Mouse (Mus musculus) cortical plate, adult 2 months (tissue): Measurements from ENCODE around the gene Ifitm3. TPM values are rescaled to one million over a fixed set of nuclear protein-coding genes. Genes with fewer than 3 reads are reported as not detected.
"Not testable (repeated sequence)": the region's sequence is repeated elsewhere in the genome, so short reads cannot be mapped to it uniquely, and the experiment has no call there.

Source experiments
- H3K27ac ChIP-seq: fragments of 200-500 bp; 2 replicates; pipeline ENCODE4 v1.5.1; 2012; ENCODE audit warnings: low read length, control low read depth, inconsistent platforms; ENCODE audit not compliant: insufficient read depth
- H3K4me1 ChIP-seq: fragments of 200-500 bp; 2 replicates; pipeline ENCODE4 v1.6.1; 2011; ENCODE audit warnings: low read length; ENCODE audit not compliant: control insufficient read depth, insufficient read depth
- H3K4me3 ChIP-seq: fragments of 200-500 bp; 2 replicates; pipeline ENCODE4 v1.5.1; 2011; ENCODE audit warnings: mild to moderate bottlenecking, low read length, control low read depth; ENCODE audit not compliant: insufficient read depth
- CTCF ChIP-seq: fragments of 200-500 bp; IDR thresholded peaks from 2 replicates; pipeline ENCODE4 v1.5.1; 2011; ENCODE audit warnings: mild to moderate bottlenecking, control low read depth, low read length; ENCODE audit not compliant: insufficient read depth; ENCODE audit errors: extremely low read depth
- POLR2A ChIP-seq: fragments of 200-500 bp; IDR thresholded peaks from 2 replicates; pipeline ENCODE4 v1.6.1; 2011; ENCODE audit warnings: mild to moderate bottlenecking, low read length, control low read depth; ENCODE audit not compliant: insufficient read depth; ENCODE audit errors: extremely low read depth
- polyA plus RNA-seq: library from polyadenylated mRNA; depleted of rRNA; stranded (reverse); fragments of >200 nt; gene quantifications from 2 replicates; pipeline ENCODE4 v1.2.3, GENCODE M21; 2012

The Ifitm3 gene
- polyA plus RNA-seq, 1 experiment = 59.6 TPM

DNA sequence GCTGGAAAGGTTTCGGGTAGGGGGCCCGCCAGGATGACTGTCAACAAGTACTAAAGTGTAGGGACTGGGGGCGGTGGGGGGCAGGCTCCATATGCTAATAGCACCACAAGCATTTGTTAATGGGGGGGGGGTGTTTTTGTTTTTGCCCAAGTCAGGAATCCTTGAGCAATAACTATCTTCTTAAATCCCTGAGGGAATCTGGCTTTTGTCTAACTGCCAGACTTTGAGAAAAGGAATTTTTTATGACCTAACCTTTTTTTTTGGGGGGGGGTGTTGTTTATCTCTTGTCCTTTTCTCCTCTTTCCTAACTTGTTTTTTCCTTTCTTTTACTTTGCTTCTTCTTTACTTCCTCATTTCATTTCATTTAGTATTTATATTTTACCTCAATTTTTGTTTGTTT is 35.1 kb downstream of the Ifitm3 start:
- H3K27ac ChIP-seq = no peak overlapping the region
- no peaks in the 10 kb centered on the region for H3K4me1 ChIP-seq
- no peak overlapping the region for H3K4me3 ChIP-seq
- TF ChIP-seq POLR2A (no peak), CTCF (no peak)

DNA sequence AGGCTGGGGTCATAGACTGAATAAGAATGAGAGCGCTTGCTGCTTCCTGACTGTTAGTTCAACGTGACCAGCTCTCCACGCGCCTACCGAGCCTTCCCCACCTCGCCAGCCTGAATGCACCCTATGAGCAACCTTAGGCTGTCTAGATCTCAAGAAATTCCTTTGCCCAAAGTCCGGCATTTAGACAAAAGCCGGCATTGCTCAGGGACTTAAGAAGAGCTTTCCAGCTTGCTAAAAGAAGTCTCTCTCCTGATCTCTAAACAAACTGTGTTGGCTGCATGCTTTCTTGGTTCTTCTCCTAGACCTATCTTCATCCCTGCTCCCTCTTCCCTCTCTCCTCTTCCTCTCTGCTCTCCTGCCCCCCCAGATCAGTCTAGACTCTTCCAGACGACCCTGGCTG is 35.6 kb downstream of the Ifitm3 start:
- Histone ChIP-seq H3K27ac (no peak overlapping the region), H3K4me3 (no peak overlapping the region), H3K4me1 (no peaks in the 10 kb centered on the region)
- TF ChIP-seq CTCF (no peak), POLR2A (no peak)

DNA sequence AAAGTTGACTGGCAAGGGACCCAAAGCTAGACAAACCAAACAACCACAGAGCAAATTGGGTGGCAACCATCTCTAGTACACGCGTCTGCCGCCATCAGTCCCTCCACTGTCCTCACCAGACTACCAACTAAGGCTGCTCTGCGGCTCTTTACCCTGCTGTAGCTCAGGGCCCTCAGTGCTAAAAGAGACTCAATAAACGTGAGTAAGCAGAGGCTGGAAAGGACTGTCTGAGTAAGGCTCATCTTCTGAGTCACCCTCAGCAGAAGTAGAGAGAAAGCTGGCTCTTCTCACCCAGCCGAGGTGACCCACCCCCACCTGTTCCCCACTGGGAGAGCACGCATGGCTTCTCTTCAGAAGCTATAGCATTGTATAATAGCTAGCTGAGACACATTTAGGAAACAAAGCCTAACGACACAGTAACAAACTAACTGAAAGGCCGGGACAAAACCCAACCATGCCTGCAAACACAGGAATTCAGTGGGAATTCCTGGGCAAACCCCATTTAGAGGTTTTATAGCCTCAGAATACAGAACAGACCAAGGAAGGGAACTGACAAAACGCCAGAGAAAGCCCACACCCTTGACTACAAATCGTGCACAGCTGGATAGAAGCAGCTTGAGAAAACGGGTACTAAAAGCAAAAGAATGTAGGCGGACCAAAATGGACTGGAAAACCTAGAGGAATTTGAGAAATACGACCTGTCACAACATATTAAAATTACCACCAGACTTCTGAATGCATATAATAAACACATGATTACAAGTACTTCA is 37.0 kb downstream of the Ifitm3 start:
- H3K27ac ChIP-seq = no peak overlapping the region
- H3K4me3 ChIP-seq = no peak overlapping the region
- no peak for TF ChIP-seq CTCF
- TF ChIP-seq POLR2A = no peak
- H3K4me1 ChIP-seq = no peaks in the 10 kb centered on the region

DNA sequence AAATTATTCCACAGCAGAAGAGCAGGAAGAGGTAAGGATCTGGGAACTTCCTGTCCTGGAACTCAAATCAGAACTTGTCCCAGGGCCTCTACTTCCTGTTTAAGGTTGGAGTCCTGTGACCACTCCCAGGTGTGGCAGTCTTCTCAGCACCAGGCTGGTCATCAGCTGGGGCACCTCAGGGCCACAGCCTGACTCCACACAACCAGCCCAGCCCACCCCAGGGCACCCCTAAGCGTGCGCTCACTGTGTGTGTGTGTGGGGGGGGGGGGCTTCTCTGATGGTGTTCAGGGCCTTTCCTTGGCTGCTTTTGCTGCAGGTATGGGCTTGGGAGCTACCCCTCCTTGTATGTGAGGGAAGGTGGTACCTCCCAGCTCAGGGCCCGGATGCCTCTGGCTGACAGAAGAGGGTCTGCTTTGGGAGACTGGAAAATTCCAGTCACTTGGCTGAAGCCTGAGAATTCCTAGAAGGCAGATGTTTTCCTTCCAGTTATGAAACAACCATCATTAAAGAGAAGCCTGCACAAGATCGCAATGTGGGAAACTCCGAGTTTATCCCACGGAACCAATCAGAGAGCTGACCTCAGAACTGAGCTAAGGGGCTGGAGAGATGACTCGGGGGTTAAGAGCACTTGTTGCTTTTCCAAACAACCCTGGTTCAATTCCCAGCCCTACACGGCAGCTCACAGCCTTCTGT is 38.9 kb downstream of the Ifitm3 start:
- Histone ChIP-seq H3K27ac (0 out of 2 replicates have a peak overlapping the region, but pooled peaks have one; percentile 51), H3K4me3 (no peak overlapping the region), H3K4me1 (no peaks in the 10 kb centered on the region)
- no peak for TF ChIP-seq POLR2A
- TF ChIP-seq CTCF = no peak

DNA sequence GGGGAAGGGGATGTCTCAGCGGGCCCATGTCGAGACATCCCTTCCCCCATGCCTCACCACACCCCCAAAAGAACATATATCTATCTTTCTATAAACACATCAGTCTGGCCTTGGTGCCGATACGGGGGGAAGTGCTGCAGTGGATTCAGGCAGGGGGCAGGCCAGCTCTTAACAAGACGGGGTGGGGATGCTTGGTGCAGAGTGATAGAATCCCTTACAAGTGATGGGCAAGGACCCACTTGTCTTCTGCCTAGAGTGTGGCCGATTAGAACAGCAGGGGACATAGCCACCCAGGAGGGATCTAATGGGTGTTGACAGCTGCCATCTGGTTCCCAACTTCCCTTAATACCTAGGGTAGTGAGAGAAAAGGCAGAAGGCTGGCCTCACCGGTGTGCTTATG is 39.6 kb downstream of the Ifitm3 start:
- Histone ChIP-seq H3K4me3 (no peak overlapping the region), H3K27ac (no peak overlapping the region), H3K4me1 (no peaks in the 10 kb centered on the region)
- TF ChIP-seq CTCF = no peak
- TF ChIP-seq POLR2A = no peak

DNA sequence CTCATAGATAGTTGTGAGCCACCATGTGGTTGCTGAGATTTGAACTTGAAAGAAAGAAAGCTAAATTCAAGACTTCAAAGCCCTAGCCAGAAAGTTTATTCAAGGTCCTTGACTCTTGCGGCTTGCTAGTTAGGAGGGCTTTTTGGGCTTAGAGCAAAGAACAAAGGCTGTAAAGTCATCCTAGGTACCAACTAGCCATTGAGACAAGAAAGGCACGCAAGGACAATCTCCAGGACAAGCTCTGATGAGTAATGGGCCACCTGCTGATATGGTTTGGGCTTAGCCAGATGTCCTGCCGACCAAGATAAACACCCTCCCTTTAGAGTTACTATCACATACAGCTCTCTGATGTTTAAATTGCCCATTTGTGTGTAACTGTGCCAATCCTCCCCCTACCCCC is 41.9 kb downstream of the Ifitm3 start:
- not testable (repeated sequence) for H3K4me1 ChIP-seq, H3K4me3 ChIP-seq, H3K27ac ChIP-seq

DNA sequence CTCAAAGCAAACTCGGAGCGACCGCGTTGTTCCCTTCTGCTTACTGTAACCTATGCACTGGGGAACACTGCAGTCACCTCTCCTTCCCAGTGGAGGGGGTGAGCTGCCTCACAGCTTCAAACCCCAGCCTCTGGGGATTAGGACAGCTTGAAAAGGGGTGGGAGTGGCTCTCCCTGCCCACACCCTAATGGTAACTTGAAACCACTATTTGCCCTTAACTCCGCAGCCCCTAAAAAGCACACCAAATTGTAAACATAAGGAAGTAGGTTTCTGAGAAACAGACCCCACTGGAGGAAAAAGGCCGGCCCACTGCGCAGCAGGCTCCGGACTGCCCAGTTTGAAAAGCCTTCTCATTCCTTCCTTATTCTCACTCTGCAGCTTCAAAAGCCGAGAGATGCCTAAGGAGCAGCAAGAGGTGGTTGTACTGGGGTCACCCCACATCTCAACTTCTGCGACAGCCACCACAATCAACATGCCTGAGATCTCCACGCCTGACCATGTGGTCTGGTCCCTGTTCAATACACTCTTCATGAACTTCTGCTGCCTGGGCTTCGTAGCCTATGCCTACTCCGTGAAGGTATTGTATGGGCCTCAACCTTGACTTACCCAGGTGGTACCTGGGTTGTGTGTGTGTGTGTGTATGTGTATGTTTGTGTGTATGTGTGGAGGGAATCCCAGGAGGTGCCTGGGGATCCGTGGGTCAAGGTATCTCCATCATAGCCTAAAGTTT is 42.5 kb downstream of the Ifitm3 start:
- H3K4me1 ChIP-seq = no peaks in the 10 kb centered on the region
- TF ChIP-seq CTCF (no peak), POLR2A (no peak)
- H3K4me3 ChIP-seq = no peak overlapping the region
- H3K27ac ChIP-seq = no peak overlapping the region

DNA sequence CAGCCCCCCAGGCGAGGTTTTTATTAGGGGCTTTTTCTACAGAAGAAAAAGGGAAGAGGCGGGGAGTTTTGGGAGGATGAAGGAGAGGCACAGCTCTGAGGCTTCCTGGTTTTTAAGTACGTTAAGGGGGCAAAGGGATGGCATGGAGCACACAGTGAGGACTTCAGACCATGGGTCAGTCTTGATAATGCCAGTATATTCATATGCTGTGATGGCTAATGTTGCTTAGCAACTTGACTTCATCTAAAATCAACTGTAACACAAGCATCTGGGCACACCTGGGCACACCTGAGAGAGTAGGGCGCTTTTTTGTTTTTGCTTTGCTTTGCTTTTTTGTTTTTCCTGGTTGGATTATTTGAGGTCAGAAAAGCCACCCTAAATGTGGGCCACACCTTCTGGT is 43.6 kb downstream of the Ifitm3 start, which contains the start of gene Ifitm1:
TSS of gene Ifitm1 (plus strand) at position 301 of the 400 bp plus-strand sequence.
- H3K27ac ChIP-seq = no peak within 1 kb of the TSS

DNA sequence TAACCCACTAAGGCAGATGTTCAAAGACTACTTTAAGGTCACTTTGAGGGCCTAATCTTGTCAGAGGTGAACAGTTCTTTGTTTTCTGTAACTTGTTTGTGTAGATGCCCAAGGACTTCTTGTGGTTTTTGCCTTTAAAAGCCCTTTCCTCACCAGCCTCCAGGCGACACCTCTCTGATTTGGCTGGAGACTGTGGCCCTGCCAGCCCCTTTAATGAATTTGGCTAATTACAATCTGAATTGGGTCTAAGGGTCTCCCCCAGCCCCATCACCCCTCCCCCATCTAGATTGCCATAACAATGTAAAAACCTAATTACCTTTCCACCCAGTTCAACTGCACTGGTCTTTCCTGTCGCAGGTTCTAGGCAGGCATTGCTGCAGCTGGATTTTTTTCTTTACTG is 47.8 kb downstream of the Ifitm3 start:
- no peak overlapping the region for H3K27ac ChIP-seq
- no peak for TF ChIP-seq POLR2A
- no peak for TF ChIP-seq CTCF
- no peak overlapping the region for H3K4me3 ChIP-seq
- no peaks in the 10 kb centered on the region for H3K4me1 ChIP-seq

More for the DNA sequence above, 43.6 kb downstream of the Ifitm3 start, which contains the start of gene Ifitm1:
- TF ChIP-seq CTCF = no peak
- no peak within 1 kb of the TSS for H3K4me3 ChIP-seq
- no peaks in the 10 kb centered on the region for H3K4me1 ChIP-seq

DNA sequence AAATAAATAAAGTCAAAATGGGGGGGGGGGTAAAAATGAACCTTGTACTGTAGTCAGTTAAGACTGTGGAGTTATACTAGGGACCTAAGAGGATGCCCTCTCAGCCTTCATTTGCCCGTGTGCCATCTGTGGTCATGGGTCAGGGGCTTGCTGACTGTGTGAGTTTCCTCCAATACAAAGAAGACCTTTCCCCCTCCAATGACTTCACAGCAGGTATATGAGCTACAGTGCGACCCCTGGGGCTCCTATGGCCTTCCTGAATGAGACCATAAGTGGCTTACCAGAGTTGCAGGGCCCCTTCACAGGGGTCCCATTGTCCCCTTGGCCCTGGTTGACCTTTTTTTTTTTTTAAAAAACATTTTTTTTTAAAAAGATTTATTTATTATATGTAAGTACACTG is 49.2 kb downstream of the Ifitm3 start:
- Histone ChIP-seq H3K4me3 (no peak overlapping the region), H3K4me1 (no peaks in the 10 kb centered on the region; the same call in 1 of the 2 replicates), H3K27ac (no peak overlapping the region)
- TF ChIP-seq CTCF = no peak
